Mouse (Mus musculus) naive thymus-derived CD4-positive, alpha-beta T cell, adult 2 months (primary cell): ENCODE results near the gene Pet117.
"Not testable (repeated sequence)": the region's sequence is repeated elsewhere in the genome, so short reads cannot be mapped to it uniquely, and the experiment has no call there.

Experiments
- DNase-seq: peaks from one replicate; pipeline ENCODE4 v3.0.0-alpha.2; 2011; ENCODE audit warnings: low read depth

Pet117 gene

GRCm38 (mm10) chr2:144368400-144369019 lies at the start of gene Pet117, which contains the start of gene Kat14:
TSS of gene Pet117 (plus strand) at chr2:144368996.
TSS of gene Kat14 (plus strand) at chr2:144368983.
- DNase-seq = peak; percentile 94

GRCm38 (mm10) chr2:144324218-144324617 lies 44.6 kb upstream of the Pet117 start:
- no peak for DNase-seq

GRCm38 (mm10) chr2:144329451-144329850 lies 39.3 kb upstream of the Pet117 start:
- DNase-seq = no peak

DNA sequence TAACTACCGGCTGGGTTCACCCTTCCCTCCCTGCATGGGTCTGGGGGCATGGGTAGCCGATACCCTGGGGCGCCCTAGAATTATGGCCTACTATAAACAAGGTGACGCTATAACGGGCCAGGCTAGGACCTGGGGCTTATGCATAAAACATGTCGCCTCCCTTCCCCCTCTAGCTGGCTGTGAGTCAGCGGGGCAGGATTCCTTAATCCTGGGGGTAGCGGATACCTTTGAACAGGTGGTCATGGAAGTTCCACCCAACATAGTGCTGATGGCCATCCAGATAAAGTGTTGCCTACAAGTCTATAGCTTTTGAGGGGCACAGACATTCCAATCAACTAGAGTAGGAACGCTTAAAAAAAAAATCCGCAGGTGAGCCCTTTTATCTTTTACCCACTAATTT lies 38.9 kb upstream of the Pet117 start:
- no peak for DNase-seq

- DNase-seq = no peak
Observed at GRCm38 (mm10) chr2:144330352-144330959, 38.3 kb upstream of the Pet117 start.

GRCm38 (mm10) chr2:144330960-144331371 lies 37.8 kb upstream of the Pet117 start:
- DNase-seq = no peak

- no peak for DNase-seq
Observed at GRCm38 (mm10) chr2:144331401-144332302, 37.1 kb upstream of the Pet117 start, which contains the start of gene Ovol2. TSS of gene Ovol2 (minus strand) at chr2:144332146.

GRCm38 (mm10) chr2:144332486-144332885 lies 36.3 kb upstream of the Pet117 start:
- DNase-seq = no peak

GRCm38 (mm10) chr2:144333138-144333842 lies 35.5 kb upstream of the Pet117 start:
- no peak for DNase-seq

DNA sequence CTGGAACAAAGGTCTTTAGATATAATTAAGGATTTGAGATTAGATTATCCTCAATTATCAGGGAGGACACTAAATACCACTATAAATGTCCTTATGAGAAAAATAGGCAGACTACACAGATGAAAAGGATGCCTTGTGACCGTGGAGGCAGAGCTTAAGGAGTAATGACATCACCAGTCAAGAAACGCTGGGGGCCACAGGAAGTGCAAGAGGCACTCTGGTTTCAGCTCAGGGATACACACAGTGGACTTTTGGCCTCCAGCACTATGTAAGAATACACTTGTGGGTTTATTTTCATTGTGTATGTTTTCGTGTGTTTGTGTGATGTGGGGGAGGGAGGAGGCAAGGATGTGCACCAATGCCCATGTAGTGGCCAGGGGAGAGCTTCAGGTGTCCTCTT lies 31.6 kb upstream of the Pet117 start:
- no peak for DNase-seq

GRCm38 (mm10) chr2:144337701-144338100 lies 31.1 kb upstream of the Pet117 start:
- no peak for DNase-seq

GRCm38 (mm10) chr2:144338149-144338548 lies 30.6 kb upstream of the Pet117 start:
- not testable (repeated sequence) for DNase-seq

DNA sequence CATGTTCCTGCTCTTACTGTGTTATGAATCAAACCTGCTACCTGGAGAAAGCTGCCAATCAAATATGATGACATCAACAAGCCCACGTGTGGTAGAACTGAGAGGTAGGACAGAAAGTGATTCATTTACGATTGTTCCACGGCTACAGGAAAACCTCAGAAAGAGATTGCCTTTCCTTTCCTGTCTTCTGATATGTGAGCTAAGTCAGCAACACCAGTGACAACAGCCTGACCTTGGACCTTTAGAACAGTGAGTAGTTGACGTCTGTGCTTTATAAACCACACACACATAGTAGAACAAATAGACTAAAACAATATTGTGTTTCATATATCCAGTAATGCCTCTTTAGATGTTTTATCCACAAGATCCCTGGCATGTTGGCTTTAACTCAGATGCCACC lies 25.6 kb upstream of the Pet117 start:
- no peak for DNase-seq

DNA sequence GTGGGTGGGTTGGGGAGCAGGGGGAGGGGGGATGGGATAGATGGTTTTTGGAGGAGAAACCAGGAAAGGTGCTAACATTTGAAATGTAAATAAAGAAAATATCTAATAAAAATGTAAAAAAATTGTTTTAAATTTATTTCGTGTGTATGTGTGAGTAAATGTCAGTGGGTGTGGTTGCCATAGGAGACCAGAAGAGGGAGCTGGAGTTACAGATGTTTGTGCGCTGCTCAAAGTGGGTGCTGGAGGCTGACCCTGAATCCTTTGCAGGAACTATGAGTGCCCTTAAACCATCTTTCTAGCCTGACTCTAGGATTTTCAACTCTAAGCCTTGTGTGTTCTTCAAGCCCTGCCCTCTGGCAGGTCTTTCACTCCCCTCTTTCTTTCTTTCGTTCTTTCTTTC lies 20.3 kb upstream of the Pet117 start:
- DNase-seq = peak; percentile 14

GRCm38 (mm10) chr2:144352843-144353242 lies 16.0 kb upstream of the Pet117 start:
- DNase-seq = no peak

GRCm38 (mm10) chr2:144369020-144369421 lies 225 bp downstream of the Pet117 start:
- DNase-seq = no peak

DNA sequence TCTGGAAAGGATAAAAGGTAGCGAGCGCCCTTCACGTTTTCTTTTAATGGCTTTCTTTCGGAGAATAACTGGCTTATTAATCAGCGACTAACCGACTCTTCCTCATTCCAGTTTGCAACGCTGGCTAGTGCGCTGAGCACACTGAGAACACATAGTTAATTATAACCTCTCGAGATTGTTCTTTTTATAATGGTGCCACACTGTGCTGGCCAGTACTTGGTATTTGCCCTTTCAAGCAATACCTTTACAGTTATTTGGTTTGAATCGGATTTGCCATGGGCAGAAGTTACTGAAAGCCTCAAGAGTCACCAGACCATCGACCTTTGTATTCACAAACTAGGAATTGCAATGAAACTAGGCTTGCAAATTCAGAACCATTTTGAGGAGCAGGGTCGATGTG lies 715 bp downstream of the Pet117 start:
- DNase-seq = no peak

GRCm38 (mm10) chr2:144371566-144371965 lies 2.8 kb downstream of the Pet117 start:
- no peak for DNase-seq

DNA sequence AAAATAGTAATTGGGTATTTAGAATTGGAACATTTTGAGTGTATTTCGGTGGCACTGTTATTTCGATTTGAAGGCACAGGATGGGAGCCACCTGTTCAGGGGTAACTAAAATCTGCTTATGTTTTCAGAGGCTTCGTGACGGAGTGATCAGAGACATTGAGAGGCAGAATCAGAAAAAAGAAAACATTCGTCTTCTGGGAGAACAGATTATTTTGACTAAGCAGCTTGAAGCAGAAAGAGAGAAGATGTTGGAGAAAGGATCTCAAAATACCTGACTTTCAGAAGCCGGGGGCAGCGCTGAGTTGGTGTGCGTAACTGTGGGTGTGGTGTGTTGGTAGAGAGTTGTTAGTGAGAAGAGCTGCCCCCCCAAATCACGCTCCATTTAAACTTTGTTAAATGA lies 4.3 kb downstream of the Pet117 start:
- DNase-seq = no peak

- no peak for DNase-seq
Observed at GRCm38 (mm10) chr2:144375063-144375703, 6.4 kb downstream of the Pet117 start.

- DNase-seq = no peak
Observed at GRCm38 (mm10) chr2:144381293-144381692, 12.5 kb downstream of the Pet117 start.

- DNase-seq = no peak
Observed at GRCm38 (mm10) chr2:144381741-144382140, 12.9 kb downstream of the Pet117 start.
